Mouse (Mus musculus) midbrain, embryonic 12.5 days (tissue): ENCODE results near the gene Zfp949. TPM values are rescaled to one million over a fixed set of nuclear protein-coding genes. Genes with fewer than 3 reads are reported as not detected.

Experiments used
- ATAC-seq: fragments of 200-750 bp; cut with Nextera tagmentation; 2 replicates; pipeline ENCODE4 v1.8.0; 2017; ENCODE audit warnings: low read depth, moderate TSS enrichment, moderate library complexity; ENCODE audit not compliant: low FRiP score
- H3K27ac ChIP-seq: fragments of 300-500 bp; sonication (generic); replicated peaks from 2 replicates; pipeline ENCODE4 v1.5.1; 2016; ENCODE audit warnings: mild to moderate bottlenecking
- H3K27me3 ChIP-seq: fragments of 300-500 bp; sonication (generic); 2 replicates; pipeline ENCODE4 v1.6.1; 2016; ENCODE audit warnings: mild to moderate bottlenecking
- H3K36me3 ChIP-seq: fragments of 300-500 bp; sonication (generic); 2 replicates; pipeline ENCODE4 v1.6.1; 2016
- H3K4me1 ChIP-seq: fragments of 300-500 bp; sonication (generic); 2 replicates; pipeline ENCODE4 v1.6.1; 2016
- H3K4me2 ChIP-seq: fragments of 300-500 bp; sonication (generic); replicated peaks from 2 replicates; pipeline ENCODE4 v1.6.1; 2016; ENCODE audit warnings: mild to moderate bottlenecking, moderate library complexity
- H3K4me3 ChIP-seq: fragments of 300-500 bp; sonication (generic); 2 replicates; pipeline ENCODE4 v1.5.1; 2016; ENCODE audit warnings: mild to moderate bottlenecking
- H3K9ac ChIP-seq: fragments of 300-500 bp; sonication (generic); replicated peaks from 2 replicates; pipeline ENCODE4 v1.6.1; 2016; ENCODE audit warnings: mild to moderate bottlenecking, moderate library complexity
- H3K9me3 ChIP-seq: fragments of 300-500 bp; sonication (generic); 2 replicates; pipeline ENCODE4 v1.6.1; 2016; ENCODE audit warnings: mild to moderate bottlenecking
- whole genome bisulfite sequencing: fragments of 180-500 bp; shearing (Covaris S2); methylation state at CpG from one replicate; pipeline ENCODE4 v1.1.7; 2016; 5-methylcytosine and 5-hydroxymethylcytosine counted together
- polyA plus RNA-seq: library from polyadenylated mRNA; unstranded; fragments of >200 nt; fragmentation: Nextera tagmentation; extraction: Ambion mirVana; gene quantifications from 2 replicates; pipeline ENCODE4 v1.2.1, GENCODE M21; 2016

The Zfp949 gene
- polyA plus RNA-seq, 1 experiment from 2014 or later, result 14.1 TPM

- peak overlapping the region; percentile 82 for H3K4me2 ChIP-seq
- H3K27ac ChIP-seq, result peak overlapping the region; percentile 93
- peak overlapping the region; percentile 94 for H3K9ac ChIP-seq
- WGBS, result 1% methylated on average over 16 of the region's 16 CpGs
- peaks cover 13% of the 10 kb centered on the region for H3K36me3 ChIP-seq
- H3K4me1 ChIP-seq, result peaks cover 12% of the 10 kb centered on the region
- no peaks in the 10 kb centered on the region for H3K9me3 ChIP-seq
- no peak for ATAC-seq
- no peaks in the 10 kb centered on the region for H3K27me3 ChIP-seq
- H3K4me3 ChIP-seq, result peak overlapping the region; percentile 80
Observed at GRCm38 (mm10) chr9:88523335-88523668, 24.5 kb upstream of the Zfp949 start.

DNA sequence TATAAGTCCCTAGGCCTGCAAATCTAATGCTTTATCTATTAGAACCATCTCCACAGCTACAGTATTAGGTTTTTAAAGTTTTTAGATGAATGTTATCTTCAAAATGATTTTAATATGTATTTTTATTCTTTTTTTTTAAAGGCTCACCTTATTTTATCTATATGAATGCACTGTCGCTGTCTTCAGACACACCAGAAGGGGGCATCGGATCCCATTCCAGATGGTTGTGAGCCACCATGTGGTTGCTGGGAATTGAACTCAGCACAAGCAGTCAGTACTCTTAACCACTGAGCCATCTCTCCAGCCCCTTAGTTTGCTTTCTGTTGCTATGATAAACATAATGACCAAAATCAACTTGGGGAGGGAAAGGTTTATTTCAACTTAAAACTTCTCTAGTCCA lies 23.5 kb upstream of the Zfp949 start:
- no peak overlapping the region for H3K9ac ChIP-seq
- H3K4me2 ChIP-seq, result no peak overlapping the region
- no peak overlapping the region for H3K4me3 ChIP-seq
- peaks cover 12% of the 10 kb centered on the region for H3K4me1 ChIP-seq
- WGBS, result 94% methylated on average over 2 of the region's 2 CpGs
- H3K27me3 ChIP-seq, result no peaks in the 10 kb centered on the region
- no peak overlapping the region for H3K27ac ChIP-seq
- ATAC-seq, result no peak
- no peaks in the 10 kb centered on the region for H3K9me3 ChIP-seq
- peaks cover 13% of the 10 kb centered on the region for H3K36me3 ChIP-seq

GRCm38 (mm10) chr9:88524796-88525195 lies 23.0 kb upstream of the Zfp949 start:
- ATAC-seq, result no peak
- peaks cover 12% of the 10 kb centered on the region for H3K4me1 ChIP-seq
- peaks cover 13% of the 10 kb centered on the region for H3K36me3 ChIP-seq
- H3K9me3 ChIP-seq, result no peaks in the 10 kb centered on the region
- H3K4me3 ChIP-seq, result no peak overlapping the region
- no peaks in the 10 kb centered on the region for H3K27me3 ChIP-seq
- no peak overlapping the region for H3K27ac ChIP-seq
- H3K4me2 ChIP-seq, result no peak overlapping the region
- WGBS, result 87% methylated on average over 3 of the region's 3 CpGs
- no peak overlapping the region for H3K9ac ChIP-seq

- Histone ChIP-seq H3K4me1 (peaks cover 9% of the 10 kb centered on the region), H3K36me3 (peaks cover 9% of the 10 kb centered on the region), H3K9me3 (no peaks in the 10 kb centered on the region), H3K27me3 (no peaks in the 10 kb centered on the region), H3K9ac (no peak overlapping the region), H3K27ac (no peak overlapping the region), H3K4me2 (no peak overlapping the region), H3K4me3 (no peak overlapping the region)
- ATAC-seq, result no peak
- WGBS, result 87% methylated on average over 6 of the region's 6 CpGs
Observed at GRCm38 (mm10) chr9:88525341-88525740, 22.5 kb upstream of the Zfp949 start.

DNA sequence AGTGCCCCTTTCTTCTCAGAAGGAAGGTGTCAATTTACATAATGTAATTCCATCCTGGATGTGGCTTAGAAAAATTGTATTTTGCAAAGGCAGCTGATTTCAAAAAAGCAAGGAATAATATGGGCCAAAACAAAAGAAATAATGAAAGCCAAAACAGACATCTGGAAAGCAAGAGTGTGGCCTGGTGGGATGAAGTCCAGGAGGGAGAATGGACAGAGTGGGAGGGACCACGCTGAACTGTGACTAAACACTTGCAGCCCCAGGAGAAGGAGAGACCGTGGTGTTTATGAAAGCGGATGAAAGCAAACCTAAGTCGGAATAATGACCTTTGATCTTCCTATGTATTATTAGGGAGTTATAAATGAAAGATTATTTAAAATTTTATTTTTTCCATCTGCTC lies 19.9 kb upstream of the Zfp949 start:
- Histone ChIP-seq H3K27me3 (no peaks in the 10 kb centered on the region), H3K36me3 (no peaks in the 10 kb centered on the region), H3K4me3 (no peak overlapping the region), H3K9ac (no peak overlapping the region), H3K9me3 (no peaks in the 10 kb centered on the region), H3K27ac (no peak overlapping the region), H3K4me2 (no peak overlapping the region), H3K4me1 (no peaks in the 10 kb centered on the region)
- no peak for ATAC-seq
- WGBS, result 79% methylated on average over 4 of the region's 4 CpGs

DNA sequence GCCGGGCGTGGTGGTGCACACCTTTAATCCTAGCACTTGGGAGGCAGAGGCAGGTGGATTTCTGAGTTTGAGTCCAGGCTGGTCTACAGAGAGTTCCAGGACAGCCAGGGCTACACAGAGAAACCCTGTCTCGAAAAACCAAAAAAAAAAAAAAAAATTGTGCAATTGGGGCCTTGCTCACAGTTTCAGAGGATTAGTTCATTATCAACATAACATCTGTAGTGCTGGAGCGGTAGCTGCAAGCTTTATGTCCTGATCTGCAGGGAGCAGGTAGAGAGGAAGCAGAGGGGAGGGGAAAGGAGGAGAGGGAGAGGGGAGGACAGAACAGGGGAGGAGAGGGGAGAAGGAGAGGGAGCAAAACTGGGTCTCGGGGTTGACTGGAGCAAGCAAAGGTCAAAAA lies 19.1 kb upstream of the Zfp949 start:
- Histone ChIP-seq H3K9me3 (no peaks in the 10 kb centered on the region), H3K4me2 (no peak overlapping the region), H3K4me3 (no peak overlapping the region), H3K4me1 (no peaks in the 10 kb centered on the region), H3K9ac (no peak overlapping the region), H3K27ac (no peak overlapping the region), H3K27me3 (no peaks in the 10 kb centered on the region), H3K36me3 (no peaks in the 10 kb centered on the region)
- ATAC-seq, result no peak
- 76% methylated on average over 5 of the region's 5 CpGs for WGBS

GRCm38 (mm10) chr9:88529571-88529970 lies 18.2 kb upstream of the Zfp949 start:
- no peak overlapping the region for H3K4me2 ChIP-seq

GRCm38 (mm10) chr9:88529979-88530580 lies 17.7 kb upstream of the Zfp949 start:
- Histone ChIP-seq H3K4me2 (no peak overlapping the region), H3K36me3 (no peaks in the 10 kb centered on the region), H3K27ac (no peak overlapping the region), H3K9ac (no peak overlapping the region), H3K4me1 (no peaks in the 10 kb centered on the region), H3K4me3 (no peak overlapping the region), H3K27me3 (no peaks in the 10 kb centered on the region), H3K9me3 (no peaks in the 10 kb centered on the region)
- WGBS, result 92% methylated on average over 5 of the region's 5 CpGs
- no peak for ATAC-seq

More at GRCm38 (mm10) chr9:88529571-88529970, 18.2 kb upstream of the Zfp949 start:
- Histone ChIP-seq H3K4me3 (no peak overlapping the region), H3K9me3 (no peaks in the 10 kb centered on the region), H3K36me3 (no peaks in the 10 kb centered on the region), H3K27me3 (no peaks in the 10 kb centered on the region), H3K9ac (no peak overlapping the region), H3K4me1 (no peaks in the 10 kb centered on the region), H3K27ac (no peak overlapping the region)
- WGBS, result 85% methylated on average over 3 of the region's 3 CpGs
- no peak for ATAC-seq

GRCm38 (mm10) chr9:88534093-88534492 lies 13.7 kb upstream of the Zfp949 start:
- no peaks in the 10 kb centered on the region for H3K36me3 ChIP-seq
- no peak overlapping the region for H3K27ac ChIP-seq
- no peaks in the 10 kb centered on the region for H3K4me1 ChIP-seq
- no peaks in the 10 kb centered on the region for H3K9me3 ChIP-seq
- H3K9ac ChIP-seq, result no peak overlapping the region
- no peak overlapping the region for H3K4me3 ChIP-seq
- WGBS, result 85% methylated on average over 5 of the region's 5 CpGs
- no peak for ATAC-seq
- no peak overlapping the region for H3K4me2 ChIP-seq
- no peaks in the 10 kb centered on the region for H3K27me3 ChIP-seq

GRCm38 (mm10) chr9:88539546-88540224 lies 8.1 kb upstream of the Zfp949 start:
- H3K9ac ChIP-seq, result no peak overlapping the region
- no peaks in the 10 kb centered on the region for H3K36me3 ChIP-seq
- H3K27me3 ChIP-seq, result no peaks in the 10 kb centered on the region
- no peaks in the 10 kb centered on the region for H3K9me3 ChIP-seq
- H3K4me2 ChIP-seq, result no peak overlapping the region
- no peak overlapping the region for H3K27ac ChIP-seq
- no peak for ATAC-seq
- no peak overlapping the region for H3K4me3 ChIP-seq
- no peaks in the 10 kb centered on the region for H3K4me1 ChIP-seq
- WGBS, result 74% methylated on average over 5 of the region's 5 CpGs

DNA sequence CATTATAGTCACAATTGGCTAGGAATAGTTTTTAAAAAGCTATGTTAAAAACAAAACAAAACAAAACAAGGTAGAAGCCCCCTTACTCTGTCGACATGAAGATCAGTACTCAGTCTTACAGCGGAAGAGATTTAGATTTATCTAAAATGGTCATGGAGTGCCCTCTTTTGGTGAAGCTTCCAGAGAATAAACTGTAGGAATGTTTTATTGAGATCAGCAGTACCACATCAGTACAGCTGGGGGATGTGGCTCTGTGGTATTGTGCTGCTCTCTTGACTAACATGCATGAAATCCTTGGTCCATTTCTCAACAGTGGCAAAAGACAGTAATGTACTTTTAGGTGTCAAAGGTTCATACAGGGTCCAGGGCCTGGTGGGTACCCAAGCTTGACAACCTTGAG lies 5.0 kb upstream of the Zfp949 start:
- 42% methylated on average over 2 of the region's 2 CpGs for WGBS
- no peak overlapping the region for H3K27ac ChIP-seq
- H3K9ac ChIP-seq, result no peak overlapping the region
- H3K4me2 ChIP-seq, result no peak overlapping the region
- no peak overlapping the region for H3K4me3 ChIP-seq
- no peaks in the 10 kb centered on the region for H3K4me1 ChIP-seq
- H3K36me3 ChIP-seq, result no peaks in the 10 kb centered on the region
- no peak for ATAC-seq
- no peaks in the 10 kb centered on the region for H3K9me3 ChIP-seq
- no peaks in the 10 kb centered on the region for H3K27me3 ChIP-seq

GRCm38 (mm10) chr9:88545534-88545933 lies 2.3 kb upstream of the Zfp949 start:
- Histone ChIP-seq H3K27me3 (no peaks in the 10 kb centered on the region), H3K27ac (no peak overlapping the region), H3K4me2 (no peak overlapping the region), H3K4me1 (peaks cover 17% of the 10 kb centered on the region), H3K4me3 (no peak overlapping the region), H3K9me3 (no peaks in the 10 kb centered on the region), H3K9ac (no peak overlapping the region), H3K36me3 (no peaks in the 10 kb centered on the region)
- WGBS, result 36% methylated on average over 3 of the region's 3 CpGs
- ATAC-seq, result no peak

DNA sequence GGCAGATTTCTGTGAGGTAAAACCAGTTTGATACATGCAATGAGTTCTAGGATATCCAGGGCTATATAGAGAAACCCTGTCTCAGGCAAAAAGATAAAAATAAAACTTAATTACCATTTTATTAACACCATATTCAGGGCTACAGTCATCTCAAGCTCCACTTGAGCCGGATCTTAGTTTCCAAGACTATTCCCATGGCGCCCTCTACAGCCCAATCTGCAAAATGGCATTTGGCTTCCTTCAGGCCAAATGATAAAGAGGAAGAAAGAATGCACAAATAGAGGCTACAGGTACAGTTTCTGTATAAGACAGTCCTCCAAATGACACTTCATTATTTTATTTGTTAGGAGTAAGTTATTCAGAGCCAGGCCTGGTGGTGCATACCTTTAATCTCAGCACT lies 1.7 kb upstream of the Zfp949 start:
- Histone ChIP-seq H3K4me2 (no peak overlapping the region), H3K36me3 (no peaks in the 10 kb centered on the region), H3K9me3 (no peaks in the 10 kb centered on the region), H3K4me1 (peaks cover 17% of the 10 kb centered on the region), H3K9ac (no peak overlapping the region), H3K27ac (no peak overlapping the region), H3K27me3 (no peaks in the 10 kb centered on the region), H3K4me3 (no peak overlapping the region)
- 4% methylated on average over 2 of the region's 2 CpGs for WGBS
- ATAC-seq, result 0 out of 2 replicates have a peak, but pooled peaks have one; percentile 11
